Mouse (Mus musculus) lung, adult 18-20 months (tissue): ENCODE measurements at regions not wholly inside any gene's neighbourhood (a gene's known extent, or its start where the extent isn't known, plus 50 kb on each side); places are given as distances from the start of the nearest gene placed in this dataset.
"Not testable (repeated sequence)": the region's sequence is repeated elsewhere in the genome, so short reads cannot be mapped to it uniquely, and the experiment has no call there.

ENCODE experiments used
- DNase-seq, 2 experiments: peaks; one replicate each; pipeline ENCODE4 v3.0.0; 2022; ENCODE audit warnings: mixed read lengths in 2 of 2

GRCm38 (mm10) chr8:39218716-39219115, 1456.2 kb upstream of the Adam24 start:
- DNase-seq = no peak

DNA sequence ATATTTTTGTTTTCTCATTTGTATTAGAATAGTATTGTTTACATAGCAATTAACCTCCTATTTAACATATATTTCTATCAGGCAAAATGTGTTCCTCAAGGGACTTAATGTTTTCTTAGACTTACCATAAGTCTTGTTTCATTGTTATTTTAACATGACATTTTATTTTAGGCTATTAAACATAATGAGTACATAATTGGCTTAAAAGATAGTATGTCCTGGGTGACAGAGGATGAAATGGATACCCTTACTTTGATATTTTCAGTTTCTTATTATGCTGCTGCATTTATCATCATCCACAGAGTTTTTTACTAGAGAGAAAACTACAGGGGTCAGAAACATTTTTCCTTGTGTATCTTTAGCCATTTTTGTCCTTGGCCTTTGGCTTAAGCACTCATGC, 1447.6 kb upstream of the Adam24 start:
- DNase-seq = no peak

DNA sequence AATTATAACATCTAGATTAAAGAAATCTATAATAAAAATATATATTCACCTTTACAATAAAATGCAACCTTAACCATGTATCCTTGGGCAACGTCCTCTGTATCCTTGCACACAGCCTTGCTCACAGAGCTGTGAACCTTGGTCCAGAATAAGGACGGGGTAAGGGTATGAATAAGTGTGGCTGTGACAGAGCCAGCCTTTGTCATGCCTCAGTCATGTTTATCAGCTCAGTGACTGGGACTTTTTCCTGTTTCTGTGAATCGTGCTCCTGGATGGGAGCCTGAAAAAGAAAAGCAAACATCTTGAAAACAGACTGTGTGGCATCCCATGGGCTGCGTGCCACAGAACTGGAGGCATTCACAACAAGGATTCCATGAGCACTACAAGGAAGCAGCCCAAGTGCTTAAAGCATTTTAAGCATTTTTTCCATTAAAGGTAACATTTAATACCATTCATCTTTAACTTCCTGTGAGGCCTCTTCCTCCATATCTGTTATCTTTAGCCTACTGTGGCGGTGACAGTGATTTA, 1405.8 kb upstream of the Adam24 start:
- DNase-seq = peak in 1 of 2 experiments; percentile 2

DNA sequence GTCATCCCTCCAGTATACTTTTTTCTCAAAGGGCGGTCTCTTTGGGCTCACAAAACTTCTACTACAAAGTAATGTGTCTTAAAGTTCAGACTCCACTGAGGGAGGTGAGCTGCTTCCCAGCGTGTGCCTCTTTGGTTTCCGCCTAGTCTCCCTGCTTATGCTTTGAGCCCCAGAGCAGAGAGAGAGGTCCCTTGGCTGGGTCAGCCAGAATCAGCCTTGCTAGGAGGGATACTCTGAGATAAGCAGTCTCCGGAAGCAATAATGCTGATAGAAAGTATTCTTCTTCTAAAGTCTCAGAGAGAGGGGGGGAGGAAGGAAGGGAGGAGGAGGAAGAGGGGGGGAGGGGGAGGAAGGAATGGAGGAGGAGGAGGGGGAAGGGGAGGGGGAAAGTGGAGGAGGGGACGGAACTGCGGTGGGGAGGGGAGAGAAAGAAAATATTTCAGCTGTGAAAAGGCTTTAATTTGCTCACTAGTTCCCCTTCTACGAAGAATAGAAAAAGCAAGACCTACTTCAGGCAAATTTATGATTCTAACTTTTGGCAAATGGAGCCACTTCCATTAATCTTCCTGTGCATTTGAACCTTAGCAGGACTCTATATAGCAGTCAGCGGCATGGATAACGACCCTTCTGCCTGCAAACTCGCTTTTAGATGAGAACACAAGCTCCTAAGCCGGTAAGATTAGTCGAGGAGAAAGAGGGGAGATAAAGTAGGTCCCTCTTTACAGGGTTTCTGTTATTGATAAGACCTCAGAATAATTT, 1377.2 kb upstream of the Adam24 start:
- no peak for DNase-seq

DNA sequence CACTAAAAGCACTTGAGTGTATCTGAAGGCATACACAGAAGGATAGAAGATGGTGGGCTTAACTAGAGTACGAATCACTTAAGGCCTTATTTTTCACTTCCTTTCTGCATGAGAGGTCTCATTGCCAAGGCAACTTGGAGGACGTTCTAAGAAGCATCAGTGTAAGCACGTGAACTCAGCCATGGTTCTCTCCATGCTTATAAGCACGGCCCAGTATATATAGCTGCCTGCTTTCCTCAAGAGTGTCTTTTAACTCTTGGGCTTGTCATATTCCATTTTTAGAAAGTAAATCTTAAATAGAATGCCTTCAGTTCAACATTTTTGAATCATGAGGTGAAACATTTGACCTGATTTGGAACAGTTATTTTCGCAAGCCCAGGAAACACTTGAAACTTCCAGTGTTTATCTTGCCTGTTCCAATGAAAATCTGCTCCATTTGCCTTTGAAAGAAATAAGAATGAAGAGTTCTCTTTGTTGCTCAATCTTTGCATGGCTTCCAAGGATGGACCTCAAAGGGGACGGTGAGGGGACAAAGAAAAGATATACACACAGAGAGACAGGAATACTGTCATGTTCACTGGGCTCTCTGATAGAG, 1371.0 kb upstream of the Adam24 start:
- peak in 1 of 2 experiments; percentile 13 for DNase-seq

DNA sequence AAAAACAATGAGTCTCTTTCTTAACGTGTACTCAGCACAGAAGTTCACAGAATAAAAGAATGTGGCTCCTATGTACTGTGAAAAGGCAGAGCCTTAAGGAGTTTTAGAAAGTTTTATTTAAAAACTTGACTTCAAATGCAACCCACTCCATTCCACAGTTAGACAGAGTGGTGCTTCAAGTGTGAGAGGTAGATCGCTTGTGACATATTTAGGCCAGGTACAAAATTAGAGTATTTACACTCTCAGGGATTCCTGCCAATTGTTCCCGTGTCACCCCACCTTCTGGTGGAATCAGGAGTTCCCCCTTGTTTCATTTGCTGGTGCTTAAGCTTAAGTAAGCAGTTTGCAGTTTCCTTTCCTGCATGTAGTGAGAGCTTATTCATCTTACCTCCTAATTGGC, 1361.0 kb upstream of the Adam24 start:
- DNase-seq = peak; percentile 40 to 59

DNA sequence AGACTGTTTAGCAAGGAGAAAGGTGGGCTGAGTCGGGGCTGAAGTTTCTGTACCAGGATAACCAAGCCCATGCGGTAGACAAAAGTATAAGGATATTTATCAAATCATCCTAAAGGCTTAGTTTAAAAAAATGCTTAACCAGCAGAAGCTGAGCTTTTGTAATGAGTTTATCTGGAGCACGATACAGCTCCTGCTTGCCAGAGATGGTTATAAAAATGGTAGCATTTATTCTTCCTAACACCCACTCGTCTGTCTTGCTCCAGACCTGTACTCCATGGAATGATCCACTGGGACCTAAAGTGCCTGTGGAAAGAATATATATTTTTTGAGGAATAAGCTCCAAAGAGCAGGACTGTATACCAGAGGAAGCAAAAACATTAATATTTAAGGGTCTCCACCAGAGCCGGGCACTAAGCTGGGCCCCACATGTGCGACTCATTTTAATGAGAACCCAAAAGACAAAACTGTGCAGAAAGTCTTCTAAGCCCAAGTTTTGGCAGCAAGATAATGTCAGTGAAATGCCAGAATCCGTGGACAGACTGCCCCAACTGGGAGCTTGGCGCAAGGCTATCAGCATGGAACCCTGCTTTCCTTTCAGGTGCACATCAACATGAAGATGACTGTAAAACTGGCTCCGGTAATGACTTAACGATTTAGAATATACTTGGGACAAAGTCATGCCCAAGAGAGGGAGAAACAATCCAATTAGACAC, 1359.2 kb upstream of the Adam24 start:
- DNase-seq = no peak

DNA sequence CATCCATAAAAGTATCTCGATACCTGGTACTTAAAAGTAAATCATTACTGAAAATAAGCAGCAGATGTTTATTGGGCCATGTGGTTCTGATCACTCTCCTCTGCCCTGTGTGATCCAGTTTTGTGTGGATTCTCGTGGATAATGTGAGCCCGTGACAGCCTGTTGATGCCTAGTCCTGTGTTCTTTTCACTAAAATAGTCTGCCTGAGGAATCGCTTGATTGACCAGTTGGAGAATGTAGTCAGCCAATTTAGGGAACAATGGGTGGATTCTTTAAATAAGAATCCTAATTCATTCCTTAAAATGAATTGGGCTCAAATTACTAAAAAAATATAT, 1358.7 kb upstream of the Adam24 start:
- no peak for DNase-seq

GRCm38 (mm10) chr8:39329378-39329777, 1345.5 kb upstream of the Adam24 start:
- no peak for DNase-seq

DNA sequence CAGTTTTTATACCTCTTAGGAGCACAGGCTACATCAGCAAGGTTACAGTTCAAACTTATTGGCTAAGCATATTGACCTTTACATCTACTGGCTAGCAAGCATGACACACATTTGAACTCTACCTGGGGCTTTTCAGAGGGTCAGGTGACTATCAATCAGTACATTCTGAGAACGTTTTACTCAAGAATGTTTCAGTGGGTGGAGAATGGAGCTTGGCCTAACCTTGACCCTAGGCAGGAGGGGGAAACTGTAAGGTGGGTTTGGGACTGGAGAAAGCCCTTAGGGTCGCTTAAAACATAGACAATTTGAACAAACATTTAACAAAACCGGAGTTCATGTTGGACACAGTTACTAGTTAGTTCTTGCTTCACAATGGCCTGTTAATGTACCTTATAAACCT, 1330.1 kb upstream of the Adam24 start:
- DNase-seq = no peak

GRCm38 (mm10) chr8:39346471-39346870, 1328.4 kb upstream of the Adam24 start:
- no peak for DNase-seq

DNA sequence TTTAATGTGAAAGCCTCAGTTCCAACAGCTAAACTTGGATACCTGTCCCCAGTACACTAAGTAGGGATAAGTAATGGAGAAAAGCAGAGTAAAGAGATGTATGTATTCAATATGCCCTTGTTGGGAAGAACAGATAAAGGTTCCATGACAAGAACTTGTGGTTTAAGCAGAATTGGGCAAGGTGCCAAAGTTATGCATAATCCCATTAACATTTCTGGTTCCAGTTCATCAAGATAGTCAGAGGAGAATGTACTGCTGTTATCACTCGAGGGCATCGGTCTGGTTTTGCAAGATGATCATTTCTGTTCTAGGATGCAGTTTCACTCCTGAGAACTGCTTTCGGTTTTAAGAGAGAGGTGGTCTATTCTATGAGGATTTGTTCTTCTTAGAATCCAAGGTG, 1325.9 kb upstream of the Adam24 start:
- no peak for DNase-seq

DNA sequence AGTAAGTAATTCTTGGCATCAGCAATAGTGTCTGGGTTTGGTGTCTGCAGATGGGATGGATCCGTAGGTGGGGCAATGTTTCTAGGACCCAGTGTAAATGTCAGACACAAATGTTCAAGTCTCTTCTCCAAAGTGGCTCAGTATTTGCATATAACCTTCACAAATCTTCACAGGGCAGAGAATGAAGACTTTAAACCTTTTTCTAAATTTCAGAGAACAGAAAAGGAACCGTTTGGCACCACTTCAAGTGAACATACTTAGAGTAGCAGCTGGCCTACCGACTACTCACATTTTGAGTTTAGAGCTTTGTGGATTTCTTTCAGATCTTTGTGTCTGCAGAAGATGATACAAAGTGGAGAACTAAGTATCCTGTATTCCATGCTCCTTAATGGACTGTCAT, 1319.5 kb upstream of the Adam24 start:
- no peak for DNase-seq

DNA sequence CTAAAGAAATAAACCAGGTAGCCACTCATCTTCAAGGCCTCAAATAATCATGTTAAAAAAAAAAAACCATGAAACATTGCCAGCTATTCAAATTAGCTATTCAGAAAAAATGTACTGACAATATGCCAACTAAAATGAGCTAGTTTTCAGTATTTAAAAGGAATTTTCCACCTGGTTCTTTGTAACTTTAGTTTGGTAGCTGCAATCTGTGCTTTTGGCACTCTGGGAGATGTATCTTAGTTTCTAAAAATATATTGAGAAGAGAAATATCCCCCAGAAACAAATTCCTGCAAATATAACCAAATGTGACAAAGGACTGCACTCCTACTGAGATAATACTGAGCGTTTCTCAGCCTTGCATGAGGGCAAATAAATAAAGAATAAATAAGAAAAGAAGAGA, 1317.8 kb upstream of the Adam24 start:
- no peak for DNase-seq

DNA sequence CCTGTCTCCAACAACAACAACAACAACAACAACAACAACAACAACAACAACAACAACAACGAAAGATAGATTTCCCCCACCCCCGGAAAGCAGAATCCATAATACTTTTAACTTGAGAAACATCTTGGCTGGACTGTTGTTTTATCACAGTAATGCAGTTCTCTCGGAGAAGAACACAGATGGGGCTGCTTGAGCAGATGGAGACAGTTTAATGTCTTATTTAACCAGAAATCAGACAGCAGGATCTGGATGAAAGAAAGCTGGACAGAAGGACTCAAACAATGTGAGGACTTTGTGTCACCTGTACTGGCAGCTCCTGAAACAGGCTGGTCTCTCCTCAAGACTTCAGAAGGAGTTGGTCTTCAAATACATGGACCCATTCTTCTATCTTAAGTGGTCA, 1317.0 kb upstream of the Adam24 start:
- no peak for DNase-seq

DNA sequence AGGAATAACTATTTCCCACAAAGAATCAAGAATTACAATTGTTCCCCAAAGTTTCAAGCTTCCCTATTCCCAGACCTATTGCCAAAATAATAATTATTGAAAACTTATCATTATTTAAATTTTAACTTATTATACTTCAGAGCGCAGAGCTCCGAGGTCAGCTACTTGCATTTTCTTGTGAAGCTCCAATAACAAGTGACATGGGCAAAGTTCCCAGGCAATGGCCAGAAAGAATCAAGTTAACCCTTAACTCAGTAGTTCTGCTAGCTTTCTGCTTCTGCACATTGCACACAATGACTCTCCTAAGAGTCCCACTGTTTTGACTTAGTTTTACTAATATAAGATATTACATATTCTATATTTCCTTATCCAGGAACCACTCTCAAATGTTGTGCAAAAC, 1308.5 kb upstream of the Adam24 start:
- DNase-seq = not testable (repeated sequence)
